Mouse (Mus musculus) neural tube, embryonic 11.5 days (tissue): ENCODE data around the gene Cfap52. TPM values are rescaled to one million over a fixed set of nuclear protein-coding genes. Genes with fewer than 3 reads are reported as not detected.

ENCODE experiments used
- ATAC-seq: fragments of 200-750 bp; cut with Nextera tagmentation; 2 replicates; pipeline ENCODE4 v1.8.0; 2017; ENCODE audit warnings: moderate number of reproducible peaks, mild to moderate bottlenecking, moderate TSS enrichment, moderate library complexity; ENCODE audit not compliant: insufficient read depth, low FRiP score, low TSS enrichment
- DNase-seq: peaks from one replicate; pipeline ENCODE4 v3.0.0-alpha.2; 2015; ENCODE audit warnings: low spot score
- H3K27ac ChIP-seq: fragments of 300-500 bp; sonication (generic); 2 replicates; pipeline ENCODE4 v1.5.1; 2014; ENCODE audit warnings: low read depth, mild to moderate bottlenecking, low read length
- H3K27me3 ChIP-seq: fragments of 300-500 bp; sonication (generic); 2 replicates; pipeline ENCODE4 v1.6.1; 2014; ENCODE audit warnings: mild to moderate bottlenecking, low read length, mixed read lengths; ENCODE audit not compliant: control insufficient read depth, insufficient read depth
- H3K36me3 ChIP-seq: fragments of 300-500 bp; sonication (generic); 2 replicates; pipeline ENCODE4 v1.6.1; 2014; ENCODE audit warnings: mild to moderate bottlenecking, low read length, moderate library complexity, mixed read lengths; ENCODE audit not compliant: control insufficient read depth, insufficient read depth
- H3K4me1 ChIP-seq: fragments of 300-500 bp; sonication (generic); 2 replicates; pipeline ENCODE4 v1.6.1; 2014; ENCODE audit warnings: low read length, mixed read lengths; ENCODE audit not compliant: control insufficient read depth, insufficient read depth
- H3K4me2 ChIP-seq: fragments of 300-500 bp; sonication (generic); 2 replicates; pipeline ENCODE4 v1.6.1; 2014; ENCODE audit warnings: low read depth, mild to moderate bottlenecking, moderate library complexity
- H3K4me3 ChIP-seq: fragments of 300-500 bp; sonication (generic); 2 replicates; pipeline ENCODE4 v1.5.1; 2014; ENCODE audit warnings: low read depth, low read length
- H3K9ac ChIP-seq: fragments of 300-500 bp; sonication (generic); 2 replicates; pipeline ENCODE4 v1.6.1; 2014; ENCODE audit warnings: mild to moderate bottlenecking, low read length
- H3K9me3 ChIP-seq: fragments of 300-500 bp; sonication (generic); 2 replicates; pipeline ENCODE4 v1.6.1; 2016; ENCODE audit warnings: low read length; ENCODE audit not compliant: control insufficient read depth
- WGBS: fragments of 180-500 bp; shearing (Covaris S2); extraction: QIAGEN DNeasy Blood & Tissue Kit; methylation state at CpG from one replicate; pipeline ENCODE4 v1.1.7; 2014; 5-methylcytosine and 5-hydroxymethylcytosine counted together
- polyA plus RNA-seq: library from polyadenylated mRNA; unstranded; fragments of >200 nt; fragmentation: Nextera tagmentation; extraction: Ambion mirVana; gene quantifications from 2 replicates; pipeline ENCODE4 v1.2.1, GENCODE M21; 2014

Cfap52 gene
- polyA plus RNA-seq, 1 experiment from 2014 or later, result 1.0 TPM

GRCm38 (mm10) chr11:67953604-67954003, 11.8 kb downstream of the Cfap52 start:
- H3K27me3 ChIP-seq, result no peaks in the 10 kb centered on the region
- H3K27ac ChIP-seq, result no peak overlapping the region
- no peaks in the 10 kb centered on the region for H3K9me3 ChIP-seq
- WGBS, result 91% methylated on average over 5 of the region's 5 CpGs
- ATAC-seq (no peak), DNase-seq (no peak)
- no peaks in the 10 kb centered on the region for H3K4me1 ChIP-seq
- no peak overlapping the region for H3K4me2 ChIP-seq
- no peak overlapping the region for H3K4me3 ChIP-seq
- H3K36me3 ChIP-seq, result no peaks in the 10 kb centered on the region
- no peak overlapping the region for H3K9ac ChIP-seq

GRCm38 (mm10) chr11:67949475-67949874, 16.0 kb downstream of the Cfap52 start:
- no peak overlapping the region for H3K4me2 ChIP-seq
- H3K9ac ChIP-seq, result no peak overlapping the region
- no peaks in the 10 kb centered on the region for H3K27me3 ChIP-seq
- H3K27ac ChIP-seq, result no peak overlapping the region
- H3K36me3 ChIP-seq, result no peaks in the 10 kb centered on the region
- DNase-seq, result no peak
- H3K4me3 ChIP-seq, result no peak overlapping the region
- WGBS, result 89% methylated on average over 9 of the region's 9 CpGs
- ATAC-seq, result no peak
- no peaks in the 10 kb centered on the region for H3K4me1 ChIP-seq
- H3K9me3 ChIP-seq, result no peaks in the 10 kb centered on the region

GRCm38 (mm10) chr11:67948229-67948628, 17.2 kb downstream of the Cfap52 start:
- no peaks in the 10 kb centered on the region for H3K9me3 ChIP-seq
- no peak overlapping the region for H3K4me2 ChIP-seq
- 68% methylated on average over 3 of the region's 3 CpGs for WGBS
- DNase-seq (no peak), ATAC-seq (no peak)
- no peak overlapping the region for H3K27ac ChIP-seq
- H3K27me3 ChIP-seq, result no peaks in the 10 kb centered on the region
- no peak overlapping the region for H3K9ac ChIP-seq
- H3K4me1 ChIP-seq, result no peaks in the 10 kb centered on the region
- H3K4me3 ChIP-seq, result no peak overlapping the region
- no peaks in the 10 kb centered on the region for H3K36me3 ChIP-seq

GRCm38 (mm10) chr11:67932156-67932555, 33.3 kb downstream of the Cfap52 start:
- Histone ChIP-seq H3K27me3 (no peaks in the 10 kb centered on the region), H3K27ac (no peak overlapping the region), H3K9ac (no peak overlapping the region), H3K4me1 (no peaks in the 10 kb centered on the region), H3K9me3 (no peaks in the 10 kb centered on the region), H3K36me3 (no peaks in the 10 kb centered on the region), H3K4me3 (no peak overlapping the region), H3K4me2 (no peak overlapping the region)
- no peak for ATAC-seq
- DNase-seq, result no peak
- WGBS, result 89% methylated on average over 3 of the region's 3 CpGs

GRCm38 (mm10) chr11:67926348-67927055, 38.9 kb downstream of the Cfap52 start:
- 20% methylated on average over 10 of the region's 15 CpGs for WGBS
- Histone ChIP-seq H3K36me3 (no peaks in the 10 kb centered on the region), H3K9ac (no peak overlapping the region), H3K4me3 (no peak overlapping the region), H3K27ac (no peak overlapping the region), H3K4me2 (no peak overlapping the region), H3K9me3 (no peaks in the 10 kb centered on the region), H3K27me3 (peaks cover 1% of the 10 kb centered on the region), H3K4me1 (peaks cover 7% of the 10 kb centered on the region; the same call in 1 of the 2 replicates)
- ATAC-seq (no peak), DNase-seq (no peak)

GRCm38 (mm10) chr11:67925000-67925399, 40.5 kb downstream of the Cfap52 start:
- Histone ChIP-seq H3K9me3 (no peaks in the 10 kb centered on the region), H3K4me2 (no peak overlapping the region), H3K27ac (no peak overlapping the region), H3K36me3 (no peaks in the 10 kb centered on the region), H3K4me3 (no peak overlapping the region), H3K4me1 (peaks cover 11% of the 10 kb centered on the region; the same call in 1 of the 2 replicates), H3K27me3 (peaks cover 11% of the 10 kb centered on the region), H3K9ac (no peak overlapping the region)
- 90% methylated on average over 13 of the region's 13 CpGs for WGBS
- ATAC-seq (no peak), DNase-seq (no peak)

- Histone ChIP-seq H3K4me1 (peaks cover 11% of the 10 kb centered on the region; the same call in 1 of the 2 replicates), H3K27ac (no peak overlapping the region), H3K27me3 (peaks cover 15% of the 10 kb centered on the region), H3K4me3 (no peak overlapping the region), H3K9ac (no peak overlapping the region), H3K36me3 (no peaks in the 10 kb centered on the region), H3K9me3 (no peaks in the 10 kb centered on the region), H3K4me2 (no peak overlapping the region)
- WGBS, result 94% methylated on average over 5 of the region's 5 CpGs
- DNase-seq, result no peak
- no peak for ATAC-seq
These were observed 41.7 kb downstream of the Cfap52 start for GRCm38 (mm10) chr11:67923720-67924119.

- DNase-seq (peak; percentile 83), ATAC-seq (peak; percentile 84)
- peak overlapping the region; percentile 100 for H3K4me2 ChIP-seq
- H3K27me3 ChIP-seq, result peaks cover 15% of the 10 kb centered on the region
- H3K36me3 ChIP-seq, result no peaks in the 10 kb centered on the region
- no peaks in the 10 kb centered on the region for H3K9me3 ChIP-seq
- H3K9ac ChIP-seq, result no peak overlapping the region
- no peak overlapping the region for H3K27ac ChIP-seq
- H3K4me1 ChIP-seq, result peaks cover 11% of the 10 kb centered on the region; the same call in 1 of the 2 replicates
- H3K4me3 ChIP-seq, result peak overlapping the region; percentile 73; the same call in 1 of the 2 replicates
- under 1% methylated on average over 12 of the region's 12 CpGs for WGBS
These were observed 42.7 kb downstream of the Cfap52 start for GRCm38 (mm10) chr11:67922755-67923125.
